19 mouse cellular contexts compared by ENCODE assay signal in genomic region chr19:42869663-42870530, GRCm38 (mm10).
A peak's percentile ranks its signal among the peaks of the same experiment; 100 is the strongest.
DNase-seq lines count a peak whose midpoint lies in the region; ATAC-seq lines count a peak whose summit lies in the region.
"Had no signal": no experiment of that assay in that cellular context is flagged by ENCODE, and none has a peak within 500 bp of the region (broad histone marks: within the 10 kb centered on the region; RNA-seq: fewer than 3 reads in every experiment).

No protein-coding gene starts in this region.

- 65% methylated on average over 8 of the region's 8 CpGs for WGBS in heart, embryonic 11.5 days (ENCODE audit: insufficient replicate concordance)
- 63% methylated on average over 8 of the region's 8 CpGs for WGBS in heart, embryonic 13.5 days
- WGBS in limb, embryonic 11.5 days = 59% methylated on average over 8 of the region's 8 CpGs
- WGBS in neural tube, embryonic 15.5 days = 84% methylated on average over 8 of the region's 8 CpGs

- no peak for ATAC-seq in heart, embryonic 11.5 days (replicated peaks; ENCODE audit: insufficient number of reproducible peaks, low FRiP score, low TSS enrichment)
- ATAC-seq in heart, embryonic 13.5 days (ENCODE audit: extremely low read depth, insufficient number of reproducible peaks, low FRiP score, low TSS enrichment) = no peak
- peak; percentile 29; the same call in 1 of the 2 replicates for ATAC-seq in limb, embryonic 11.5 days (ENCODE audit: insufficient number of reproducible peaks, low FRiP score, low TSS enrichment, low read depth)
- ATAC-seq in neural tube, embryonic 15.5 days (ENCODE audit: low FRiP score) = no peak
- ATAC-seq: hindbrain, embryonic 16.5 days; intestine, embryonic 16.5 days; midbrain, embryonic 16.5 days had no signal

- no peak overlapping the region for H3K4me2 ChIP-seq in heart, embryonic 11.5 days
- H3K4me2 ChIP-seq in heart, embryonic 13.5 days = no peak overlapping the region
- no peak overlapping the region for H3K4me2 ChIP-seq in limb, embryonic 11.5 days (ENCODE audit: low read depth, severe bottlenecking)
- H3K4me2 ChIP-seq in neural tube, embryonic 15.5 days = no peak overlapping the region

- H3K9me3 ChIP-seq in heart, embryonic 11.5 days (replicated peaks; ENCODE audit: control insufficient read depth, low read length) = no peaks in the 10 kb centered on the region
- H3K9me3 ChIP-seq in heart, embryonic 13.5 days = no peaks in the 10 kb centered on the region
- no peaks in the 10 kb centered on the region for H3K9me3 ChIP-seq in limb, embryonic 11.5 days (ENCODE audit: control insufficient read depth, low read length)
- no peaks in the 10 kb centered on the region for H3K9me3 ChIP-seq in neural tube, embryonic 15.5 days (replicated peaks)
- H3K9me3 ChIP-seq: embryonic facial prominence, embryonic 10.5 days had no signal

- DNase-seq in heart, adult 11 months = peak; percentile 95
- DNase-seq in ZHBTc4 (ENCODE audit: low read depth, low spot score) = peak; percentile 53
- no peak for DNase-seq in limb, embryonic 11.5 days (ENCODE audit: low spot score)
- no peak for DNase-seq in thymus, postnatal 10 days (ENCODE audit: low spot score in 2 of 2)
- DNase-seq: cerebellum, adult 2 months; gastrocnemius, postnatal 25 days; kidney, postnatal 4 days; liver; lung, adult 18-20 months; lung, postnatal 14 days; retina, postnatal 1 day; thymus, postnatal 25 days had no signal

- no peaks in the 10 kb centered on the region for H3K27me3 ChIP-seq in heart, embryonic 11.5 days (ENCODE audit: control insufficient read depth, insufficient read depth, low read length)
- no peaks in the 10 kb centered on the region for H3K27me3 ChIP-seq in heart, embryonic 13.5 days (replicated peaks)
- H3K27me3 ChIP-seq in limb, embryonic 11.5 days (ENCODE audit: control insufficient read depth, insufficient read depth, low read length) = no peaks in the 10 kb centered on the region
- H3K27me3 ChIP-seq in neural tube, embryonic 15.5 days (replicated peaks) = no peaks in the 10 kb centered on the region

- peaks cover 16% of the 10 kb centered on the region for H3K4me1 ChIP-seq in heart, embryonic 11.5 days (ENCODE audit: control insufficient read depth, insufficient read depth, low read length)
- peaks cover 33% of the 10 kb centered on the region for H3K4me1 ChIP-seq in heart, embryonic 13.5 days
- peaks cover 23% of the 10 kb centered on the region for H3K4me1 ChIP-seq in limb, embryonic 11.5 days (ENCODE audit: control insufficient read depth, insufficient read depth, low read length)
- H3K4me1 ChIP-seq in neural tube, embryonic 15.5 days = peaks cover 4% of the 10 kb centered on the region; the same call in 1 of the 2 replicates

- no peaks in the 10 kb centered on the region for H3K36me3 ChIP-seq in heart, embryonic 11.5 days (ENCODE audit: control insufficient read depth, insufficient read depth, low read length)
- H3K36me3 ChIP-seq in heart, embryonic 13.5 days = no peaks in the 10 kb centered on the region
- H3K36me3 ChIP-seq in limb, embryonic 11.5 days (ENCODE audit: control insufficient read depth, insufficient read depth, low read length) = no peaks in the 10 kb centered on the region
- H3K36me3 ChIP-seq in neural tube, embryonic 15.5 days = no peaks in the 10 kb centered on the region
- H3K36me3 ChIP-seq: embryonic facial prominence, embryonic 10.5 days had no signal

- H3K27ac ChIP-seq in heart, embryonic 11.5 days (ENCODE audit: low read depth, low read length) = no peak overlapping the region
- H3K27ac ChIP-seq in heart, embryonic 13.5 days (replicated peaks) = peak overlapping the region; percentile 29
- peak overlapping the region; percentile 22; the same call in 1 of the 2 replicates for H3K27ac ChIP-seq in limb, embryonic 11.5 days (replicated peaks; ENCODE audit: low read depth, low read length)
- no peak overlapping the region for H3K27ac ChIP-seq in neural tube, embryonic 15.5 days (replicated peaks)
- H3K27ac ChIP-seq: embryonic facial prominence, embryonic 10.5 days had no signal

- H3K4me3 ChIP-seq in heart, embryonic 11.5 days (ENCODE audit: low read depth, low read length) = no peak overlapping the region
- no peak overlapping the region for H3K4me3 ChIP-seq in heart, embryonic 13.5 days
- H3K4me3 ChIP-seq in limb, embryonic 11.5 days (ENCODE audit: low read depth, low read length) = no peak overlapping the region
- no peak overlapping the region for H3K4me3 ChIP-seq in neural tube, embryonic 15.5 days (replicated peaks)
- H3K4me3 ChIP-seq: embryonic facial prominence, embryonic 10.5 days had no signal

- no peak overlapping the region for H3K9ac ChIP-seq in heart, embryonic 11.5 days (ENCODE audit: low read depth, low read length)
- H3K9ac ChIP-seq in heart, embryonic 13.5 days = no peak overlapping the region
- H3K9ac ChIP-seq in limb, embryonic 11.5 days (ENCODE audit: low read length) = no peak overlapping the region
- H3K9ac ChIP-seq in neural tube, embryonic 15.5 days (replicated peaks) = no peak overlapping the region

Comparison
In these comparisons a context has a peak if more than half of its experiments do, and no peak if none do; other contexts are left out.
1. H3K27ac ChIP-seq: peak in heart, embryonic 13.5 days (single experiment) and limb, embryonic 11.5 days (single experiment); none in heart, embryonic 11.5 days (single experiment) and neural tube, embryonic 15.5 days (single experiment).
2. DNase-seq: peak in heart, adult 11 months (single experiment) and ZHBTc4 (single experiment); none in limb, embryonic 11.5 days (single experiment) and thymus, postnatal 10 days (0 of 2).